21 mouse cellular contexts compared by ENCODE assay signal in genomic region chr17:29000465-29000864, GRCm38 (mm10). TPM values are rescaled to one million over a fixed set of nuclear protein-coding genes. Genes with fewer than 3 reads are reported as not detected.
"Had no signal": no experiment of that assay in that cellular context is flagged by ENCODE, and none has a peak within 500 bp of the region (broad histone marks: within the 10 kb centered on the region; RNA-seq: fewer than 3 reads in every experiment).

No protein-coding gene starts in this region.

- H3K27me3 ChIP-seq: kidney, embryonic 15.5 days; liver, embryonic 15.5 days; midbrain, embryonic 13.5 days; neural tube, embryonic 15.5 days had no signal

- H3K4me3 ChIP-seq: kidney, embryonic 15.5 days; limb, embryonic 10.5 days; liver, embryonic 15.5 days; midbrain, embryonic 13.5 days; myocyte; neural tube, embryonic 15.5 days had no signal

- H3K27ac ChIP-seq: kidney, embryonic 15.5 days; limb, embryonic 10.5 days; liver, embryonic 15.5 days; midbrain, embryonic 13.5 days; neural tube, embryonic 15.5 days; stomach, postnatal 0 days had no signal

- DNase-seq: kidney, adult 2 months; kidney, postnatal 14 days; lung, embryonic 14.5 days; retina, postnatal 1 day; right cerebral cortex, postnatal 4 days; spleen, adult 18-20 months; thymus, postnatal 14 days had no signal

- H3K9me3 ChIP-seq: kidney, embryonic 15.5 days; limb, embryonic 10.5 days; liver, embryonic 15.5 days; midbrain, embryonic 13.5 days; neural tube, embryonic 15.5 days had no signal

RNA-seq across cellular contexts. Expression of gene Pxt1, which starts 56.8 kb away (rescaled TPM):
- total RNA-seq: layer of hippocampus, adult 8-10 months; layer of hippocampus, postnatal 14 days; left cerebral cortex, adult 18-20 months; left cerebral cortex, postnatal 10 days; megakaryocyte-erythroid progenitor cell, adult 5-6 weeks had no signal
- polyA plus RNA-seq: intestine, embryonic 16.5 days; midbrain, embryonic 13.5 days; myocyte; neural tube, embryonic 11.5 days; neural tube, embryonic 15.5 days had no signal
